ENCODE assay signal across 26 mouse cellular contexts in genomic region chr2:48465483-48465882, GRCm38 (mm10).
"Had no signal": no experiment of that assay in that cellular context is flagged by ENCODE, and none has a peak within 500 bp of the region (broad histone marks: within the 10 kb centered on the region; RNA-seq: fewer than 3 reads in every experiment).

No protein-coding gene starts in this region.

- H3K9ac ChIP-seq: forebrain, postnatal 0 days; heart, embryonic 13.5 days; heart, embryonic 15.5 days; hindbrain, embryonic 13.5 days; hindbrain, embryonic 15.5 days; kidney, embryonic 15.5 days; limb, embryonic 13.5 days; limb, embryonic 15.5 days; liver, embryonic 12.5 days had no signal

- H3K9me3 ChIP-seq: heart, embryonic 13.5 days; heart, embryonic 15.5 days; hindbrain, embryonic 13.5 days; hindbrain, embryonic 15.5 days; kidney, embryonic 15.5 days; limb, embryonic 13.5 days; limb, embryonic 15.5 days; liver, embryonic 12.5 days had no signal

- DNase-seq: forebrain, postnatal 0 days; gastrocnemius, adult 2 months; gastrocnemius, postnatal 10 days; gastrocnemius, postnatal 25 days; heart, adult 11 months; heart, adult 2 months; heart, postnatal 14 days; heart, postnatal 36 days; kidney, adult 18-20 months; kidney, adult 8-10 months; kidney, postnatal 14 days; kidney, postnatal 36 days; layer of hippocampus, adult 9-11 months; layer of hippocampus, postnatal 36 days; left cerebral cortex, postnatal 4 days had no signal

- H3K4me3 ChIP-seq: gastrocnemius, adult 2 months; heart, adult 2 months; heart, embryonic 13.5 days; heart, embryonic 15.5 days; hindbrain, embryonic 13.5 days; hindbrain, embryonic 15.5 days; kidney, embryonic 15.5 days; limb, embryonic 13.5 days; limb, embryonic 15.5 days; liver, embryonic 12.5 days had no signal

- H3K36me3 ChIP-seq: heart, embryonic 13.5 days; heart, embryonic 15.5 days; hindbrain, embryonic 13.5 days; hindbrain, embryonic 15.5 days; kidney, embryonic 15.5 days; limb, embryonic 13.5 days; limb, embryonic 15.5 days; liver, embryonic 12.5 days had no signal

- H3K4me1 ChIP-seq: heart, embryonic 13.5 days; heart, embryonic 15.5 days; hindbrain, embryonic 13.5 days; hindbrain, embryonic 15.5 days; kidney, embryonic 15.5 days; liver, embryonic 12.5 days had no signal

- H3K4me2 ChIP-seq: heart, embryonic 11.5 days; heart, embryonic 13.5 days; heart, embryonic 15.5 days; hindbrain, embryonic 13.5 days; hindbrain, embryonic 15.5 days; kidney, embryonic 15.5 days; limb, embryonic 13.5 days; limb, embryonic 15.5 days; liver, embryonic 12.5 days had no signal

- H3K27ac ChIP-seq: gastrocnemius, adult 2 months; heart, adult 2 months; heart, embryonic 13.5 days; heart, embryonic 15.5 days; hindbrain, embryonic 13.5 days; hindbrain, embryonic 15.5 days; hindbrain, postnatal 0 days; kidney, embryonic 15.5 days; kidney, postnatal 0 days; limb, embryonic 13.5 days; limb, embryonic 15.5 days; liver, embryonic 12.5 days had no signal

- ATAC-seq: forebrain, postnatal 0 days; hindbrain, postnatal 0 days; liver, embryonic 12.5 days had no signal

- H3K27me3 ChIP-seq: heart, embryonic 13.5 days; heart, embryonic 15.5 days; hindbrain, embryonic 13.5 days; hindbrain, embryonic 15.5 days; kidney, embryonic 15.5 days; limb, embryonic 13.5 days; limb, embryonic 15.5 days; liver, embryonic 12.5 days had no signal
